Mouse (Mus musculus): ENCODE results near the gene Dek. TPM values are rescaled to one million over a fixed set of nuclear protein-coding genes. Genes with fewer than 3 reads are reported as not detected.

Dek gene
- total and polyA plus RNA-seq, 3 experiments: 7.4 to 32.6 (median 32.1) TPM

DNA sequence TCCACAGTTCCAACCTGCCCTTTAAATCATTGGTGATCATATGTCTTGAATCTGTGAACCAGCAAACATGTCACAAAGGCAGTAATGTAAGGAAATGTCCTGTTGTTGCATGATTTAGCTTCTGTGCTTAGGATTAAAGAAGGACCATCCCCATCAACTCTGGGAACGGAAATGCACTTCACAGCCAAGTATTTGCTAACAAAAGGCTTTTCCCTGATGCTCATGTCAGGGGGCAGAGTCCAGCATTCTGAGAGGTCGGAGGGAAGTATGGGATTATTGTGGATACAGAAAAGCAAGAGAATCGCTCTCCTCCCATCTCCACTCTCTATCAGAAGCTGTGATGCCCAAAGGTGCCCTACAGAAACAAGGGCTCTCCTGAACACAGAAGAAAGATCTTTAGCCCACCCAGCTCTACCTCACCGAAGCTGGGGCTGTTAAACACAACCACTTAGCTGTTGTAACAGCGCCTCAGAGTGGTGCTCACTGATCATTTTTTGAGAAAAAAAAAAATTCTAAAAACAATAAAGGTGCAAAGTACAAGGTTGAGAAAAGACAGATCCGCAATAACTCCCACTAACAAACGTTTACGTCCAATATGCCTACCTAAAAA lies 63.9 kb downstream of the Dek start:
- no peak overlapping the region for H3K4me3 ChIP-seq
- no peak for DNase-seq

GRCm38 (mm10) chr13:47040061-47040460 lies 65.9 kb downstream of the Dek start:
- intact Hi-C loops (cut with DNase I): loop anchor here (10.0 kb wide), 1 partner anchor 315 kb away; the partner anchor contains the start of gene Nup153

More for the DNA sequence above, 63.9 kb downstream of the Dek start:
- H3K79me2 ChIP-seq (replicated peaks; ENCODE audit: control insufficient read depth, insufficient read depth, low read length): peaks cover 3% of the 10 kb centered on the region; the same call in 1 of the 2 replicates
- H3K9ac ChIP-seq (ENCODE audit: low read depth, low read length): no peak overlapping the region
- TF ChIP-seq CTCF (IDR thresholded peaks at IDR 0.05): peak; percentile 16; the same call in 1 of the 2 replicates
- no peak for TF ChIP-seq POLR2A (IDR thresholded peaks at IDR 0.05; ENCODE audit: insufficient read depth, low read depth, low read length)
- intact Hi-C loops (cut with DNase I): loop anchor here (10.0 kb wide), 1 partner anchor 317 kb away; the partner anchor contains the start of gene Nup153
- peaks cover 3% of the 10 kb centered on the region for H3K4me1 ChIP-seq (ENCODE audit: control insufficient read depth, insufficient read depth, low read length)
- H3K36me3 ChIP-seq (ENCODE audit: control insufficient read depth, insufficient read depth, low read length): no peaks in the 10 kb centered on the region
- no peak overlapping the region; the same call in 1 of the 2 replicates for H3K27ac ChIP-seq
- H3K27me3 ChIP-seq (ENCODE audit: control insufficient read depth, insufficient read depth, low read length): no peaks in the 10 kb centered on the region
- 43% methylated on average over 8 of the region's 8 CpGs for WGBS

GRCm38 (mm10) chr13:47037946-47038345 lies 68.1 kb downstream of the Dek start:
- no peaks in the 10 kb centered on the region for H3K79me2 ChIP-seq (replicated peaks; ENCODE audit: control insufficient read depth, insufficient read depth, low read length)
- no peak overlapping the region for H3K27ac ChIP-seq
- no peak overlapping the region for H3K9ac ChIP-seq (ENCODE audit: low read depth, low read length)
- TF ChIP-seq CTCF (IDR thresholded peaks at IDR 0.05): no peak
- 67% methylated on average over 6 of the region's 6 CpGs for WGBS
- no peaks in the 10 kb centered on the region for H3K36me3 ChIP-seq (ENCODE audit: control insufficient read depth, insufficient read depth, low read length)
- H3K4me3 ChIP-seq: no peak overlapping the region
- peaks cover 3% of the 10 kb centered on the region; the same call in 1 of the 2 replicates for H3K4me1 ChIP-seq (ENCODE audit: control insufficient read depth, insufficient read depth, low read length)
- H3K27me3 ChIP-seq (ENCODE audit: control insufficient read depth, insufficient read depth, low read length): no peaks in the 10 kb centered on the region
- DNase-seq: no peak
- intact Hi-C loops (cut with DNase I): no loop called here

More at GRCm38 (mm10) chr13:47040061-47040460, 65.9 kb downstream of the Dek start:
- no peaks in the 10 kb centered on the region for H3K27me3 ChIP-seq (ENCODE audit: control insufficient read depth, insufficient read depth, low read length)
- no peak overlapping the region for H3K4me3 ChIP-seq
- H3K36me3 ChIP-seq (ENCODE audit: control insufficient read depth, insufficient read depth, low read length): no peaks in the 10 kb centered on the region
- H3K4me1 ChIP-seq (ENCODE audit: control insufficient read depth, insufficient read depth, low read length): peaks cover 3% of the 10 kb centered on the region
- H3K9ac ChIP-seq (ENCODE audit: low read depth, low read length): no peak overlapping the region
- H3K27ac ChIP-seq: no peak overlapping the region
- WGBS: 91% methylated on average over 5 of the region's 5 CpGs
- DNase-seq: no peak
- TF ChIP-seq EP300 (IDR thresholded peaks at IDR 0.05; ENCODE audit: insufficient read depth, low read depth, low read length) (no peak), CTCF (IDR thresholded peaks at IDR 0.05) (no peak), POLR2A (IDR thresholded peaks at IDR 0.05; ENCODE audit: insufficient read depth, low read depth, low read length) (no peak)
- peaks cover 3% of the 10 kb centered on the region; the same call in 1 of the 2 replicates for H3K79me2 ChIP-seq (replicated peaks; ENCODE audit: control insufficient read depth, insufficient read depth, low read length)

Other genes with a start within 250 kb of the Dek start
- 100 to 1,000 TPM; 108 to 113 TPM for gene Kif13a, start 176.3 kb downstream of the Dek start, total RNA-seq (2021)
- 49.8 and 75.4 TPM in 2 replicates for gene Kif13a, start 176.3 kb downstream of the Dek start, polyA plus RNA-seq (2012; rRNA removed)
- 1 to 10 TPM; 6.6 to 6.8 TPM for gene Nhlrc1, start 91.4 kb downstream of the Dek start, total RNA-seq (2021)
- 6.1 and 8.6 TPM in 2 replicates for gene Nhlrc1, start 91.4 kb downstream of the Dek start, polyA plus RNA-seq (2012; rRNA removed)
- gene Kdm1b, start 62.7 kb downstream of the Dek start, total RNA-seq (2021): 10 to 100 TPM in 1 of 2 experiments, 1 to 10 TPM in 1; 8.9 to 10.5 TPM
- gene Kdm1b, start 62.7 kb downstream of the Dek start, polyA plus RNA-seq (2012; rRNA removed): 5.0 and 8.6 TPM in 2 replicates
- 1 to 10 TPM; 3.0 to 6.6 TPM for gene Tpmt, start 61.5 kb downstream of the Dek start, total RNA-seq (2021)
- gene Tpmt, start 61.5 kb downstream of the Dek start, polyA plus RNA-seq (2012; rRNA removed): 3.1 and 4.2 TPM in 2 replicates
- 10 to 100 TPM; 18.1 to 31.0 TPM for gene Rnf144b, start 16.5 kb upstream of the Dek start, total RNA-seq (2021)
- 8.0 and 12.2 TPM in 2 replicates for gene Rnf144b, start 16.5 kb upstream of the Dek start, polyA plus RNA-seq (2012; rRNA removed)

Measured in heart, adult 2 months (tissue).